Mouse (Mus musculus) lung, postnatal 14 days (tissue): ENCODE measurements around the gene Helz.

Experiments
- DNase-seq: peaks from one replicate; pipeline ENCODE4 v3.0.0; 2021

The Helz gene

DNA sequence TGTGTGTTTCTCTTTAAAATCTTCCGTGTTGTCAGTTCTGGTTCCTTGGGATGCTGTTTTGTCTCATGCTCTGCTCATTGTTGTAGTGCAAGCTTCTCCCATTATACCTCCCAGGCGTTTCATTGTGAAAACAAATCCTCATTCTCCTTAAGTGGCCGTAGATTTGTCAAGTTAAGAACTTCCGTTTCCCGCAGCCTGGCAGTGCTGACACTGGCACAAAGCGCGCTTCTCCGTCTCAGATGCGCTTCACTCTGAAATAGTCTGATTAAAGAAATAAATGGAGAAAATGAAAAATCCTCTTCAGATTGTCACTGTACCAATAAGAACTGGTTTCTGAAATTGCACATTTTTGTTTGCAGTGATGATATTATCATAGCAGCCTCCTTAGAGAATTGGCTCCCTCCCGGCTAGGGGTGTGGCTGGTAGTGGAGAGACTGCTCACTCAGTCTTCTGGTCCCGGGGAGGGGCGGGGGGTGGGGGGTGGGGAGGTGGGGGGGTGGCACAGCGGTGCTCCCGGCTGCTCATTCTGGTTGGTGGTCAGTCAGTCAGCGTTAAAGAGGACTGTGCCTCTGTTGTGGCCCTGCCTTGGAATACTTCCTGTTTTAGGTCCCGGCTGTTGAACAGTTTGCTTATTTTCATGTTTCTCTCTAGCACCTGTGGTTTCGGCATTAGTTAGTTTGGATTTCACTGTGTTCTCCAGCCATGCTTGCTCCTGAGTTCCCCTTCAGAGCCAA is 128.6 kb downstream of the Helz start:
- DNase-seq, result no peak

DNA sequence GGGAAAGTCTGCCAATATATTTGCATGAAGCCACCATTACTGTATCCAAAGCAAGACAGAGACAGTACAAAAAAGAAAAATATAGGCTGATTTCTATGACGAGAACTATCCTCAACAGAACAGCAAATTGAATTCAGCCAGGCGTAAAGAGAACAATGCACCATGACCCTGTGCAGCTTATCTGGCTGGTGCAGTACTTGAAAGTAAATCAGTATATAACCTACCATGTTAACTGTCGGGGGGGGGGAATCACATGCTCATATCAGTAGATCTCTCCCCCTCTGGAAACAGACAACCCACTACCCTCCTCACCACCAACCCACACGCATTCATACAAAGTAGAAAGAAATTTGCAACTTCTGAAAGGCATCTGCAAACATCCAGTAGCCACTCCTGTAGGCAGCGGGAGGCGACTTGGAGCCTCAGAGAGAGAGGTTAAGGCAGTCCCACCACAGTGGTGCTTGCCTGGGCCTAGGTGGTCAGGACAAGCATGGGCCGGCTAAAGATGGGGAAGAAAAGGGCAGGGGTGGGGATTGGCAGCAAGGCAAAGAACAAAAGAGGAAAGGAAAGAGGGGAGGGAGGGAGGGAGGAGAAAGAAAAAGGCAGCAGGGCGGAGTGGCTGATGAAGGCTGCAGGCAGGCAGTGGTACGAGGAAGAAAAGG is 135.1 kb downstream of the Helz start:
- DNase-seq, result no peak

DNA sequence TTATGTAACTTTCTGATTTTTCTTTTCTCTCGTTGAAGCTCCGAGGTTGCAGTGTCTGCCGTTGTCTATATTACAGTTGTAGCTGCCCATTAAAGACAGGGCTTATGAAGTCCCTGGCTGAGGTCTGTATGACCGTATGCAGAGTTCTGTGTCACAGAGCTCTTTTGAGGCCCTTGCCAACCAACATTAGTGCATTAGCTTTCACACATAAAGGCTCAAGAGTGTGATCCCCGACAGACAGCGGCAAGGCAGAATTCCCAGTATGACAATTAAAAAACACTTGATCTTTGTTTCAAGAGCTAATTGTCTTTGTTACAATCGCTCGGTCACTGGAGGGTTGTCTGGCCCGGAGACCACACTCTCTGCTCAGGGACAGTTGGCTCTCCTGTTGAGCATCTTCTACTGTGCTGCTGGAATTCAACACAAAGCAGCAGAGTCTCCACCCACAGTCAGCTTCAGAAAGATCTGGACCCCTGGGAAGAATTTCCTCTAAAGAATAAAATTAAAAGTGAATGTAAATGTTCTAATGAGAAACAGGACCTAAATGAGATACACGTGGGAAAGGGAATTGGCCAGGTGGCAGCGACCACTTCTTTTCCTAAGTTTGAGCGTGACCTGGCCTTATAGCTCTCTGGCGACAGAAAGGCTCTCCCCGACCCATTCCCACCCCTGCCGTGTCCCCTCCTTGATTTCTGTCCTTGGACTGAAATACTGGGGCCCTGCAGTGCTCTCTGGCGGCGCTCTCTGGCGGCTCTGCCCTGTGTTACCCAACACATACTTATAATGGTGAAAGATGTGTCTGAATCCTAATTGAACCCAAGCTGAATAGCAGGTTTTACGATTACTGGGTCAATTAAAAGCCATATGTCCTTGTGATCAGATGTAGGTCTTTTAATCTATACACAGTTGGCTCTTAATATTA is 136.1 kb downstream of the Helz start:
- DNase-seq, result no peak

DNA sequence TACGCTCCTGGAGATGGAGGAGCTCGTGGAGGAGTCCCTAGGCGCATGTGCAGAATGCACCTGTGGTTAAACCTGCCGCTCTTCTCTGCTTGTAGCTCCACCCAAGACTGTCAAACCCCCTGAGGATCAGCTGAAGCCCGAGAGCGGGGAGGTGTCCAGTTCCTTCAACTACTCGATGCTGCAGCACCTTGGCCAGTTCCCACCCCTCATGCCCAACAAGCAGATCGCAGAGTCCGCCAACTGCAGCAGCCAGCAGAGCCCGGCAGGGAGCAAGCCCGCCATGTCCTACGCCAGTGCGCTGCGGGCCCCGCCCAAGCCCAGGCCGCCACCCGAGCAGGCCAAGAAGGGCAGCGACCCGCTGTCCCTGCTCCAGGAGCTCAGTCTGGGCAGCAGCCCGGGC is 138.6 kb downstream of the Helz start:
- DNase-seq, result no peak

DNA sequence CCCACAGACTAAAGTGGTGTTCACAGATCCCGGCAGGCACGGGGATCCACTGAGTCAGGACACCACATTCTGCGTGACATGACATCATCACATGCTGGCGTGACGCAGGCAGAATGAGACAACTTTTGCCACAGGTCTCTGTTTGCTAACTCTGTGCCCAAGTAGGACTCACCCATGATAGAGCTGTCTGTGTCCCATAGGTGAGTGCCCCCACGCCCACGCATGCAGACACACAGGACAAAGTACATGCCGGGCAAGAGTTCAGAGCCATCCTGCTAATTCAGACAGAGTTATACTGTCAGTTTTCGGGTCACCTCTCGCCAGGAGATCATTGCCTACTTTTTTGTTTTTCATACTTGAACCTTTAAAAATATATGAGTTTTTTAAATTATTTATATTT is 140.8 kb downstream of the Helz start:
- DNase-seq, result no peak

DNA sequence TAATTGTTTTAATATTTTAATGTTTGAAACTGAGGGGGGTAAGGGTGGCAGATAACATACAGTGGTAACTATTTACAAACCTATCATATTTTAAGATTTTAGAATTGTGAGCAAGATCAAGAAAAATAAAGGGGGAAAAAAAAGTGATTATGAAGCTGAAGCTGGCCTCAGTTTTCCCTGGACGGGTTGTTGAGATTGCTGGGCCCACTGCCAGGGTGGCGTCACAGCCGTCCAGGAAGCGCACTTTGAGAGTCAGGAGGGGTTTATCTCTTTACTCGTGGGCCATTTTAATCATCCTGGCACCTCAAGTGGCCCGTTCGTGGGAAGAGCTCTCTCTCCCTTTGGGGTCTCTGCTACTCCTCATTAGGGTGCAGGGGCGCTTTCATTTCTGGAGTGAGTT is 143.8 kb downstream of the Helz start:
- no peak for DNase-seq

DNA sequence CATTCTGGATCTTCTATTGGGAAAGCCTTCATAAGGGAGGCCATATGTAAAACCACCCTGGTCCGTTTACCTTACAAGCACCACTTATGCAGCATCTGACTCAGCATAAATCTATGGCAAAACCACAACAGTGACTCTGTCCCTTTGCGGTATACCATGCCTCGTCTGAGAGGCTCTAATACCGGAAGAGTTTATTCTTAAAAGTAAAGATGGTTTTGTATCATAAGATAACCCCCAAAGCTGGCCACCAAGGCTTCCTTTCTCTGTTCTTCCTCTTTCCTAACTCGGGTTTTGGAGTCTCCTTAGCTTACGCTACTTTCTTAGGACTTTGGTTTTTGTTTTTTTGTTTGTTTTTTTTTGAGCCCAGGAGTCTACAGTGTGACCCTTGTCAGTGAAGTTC is 145.6 kb downstream of the Helz start:
- no peak for DNase-seq

DNA sequence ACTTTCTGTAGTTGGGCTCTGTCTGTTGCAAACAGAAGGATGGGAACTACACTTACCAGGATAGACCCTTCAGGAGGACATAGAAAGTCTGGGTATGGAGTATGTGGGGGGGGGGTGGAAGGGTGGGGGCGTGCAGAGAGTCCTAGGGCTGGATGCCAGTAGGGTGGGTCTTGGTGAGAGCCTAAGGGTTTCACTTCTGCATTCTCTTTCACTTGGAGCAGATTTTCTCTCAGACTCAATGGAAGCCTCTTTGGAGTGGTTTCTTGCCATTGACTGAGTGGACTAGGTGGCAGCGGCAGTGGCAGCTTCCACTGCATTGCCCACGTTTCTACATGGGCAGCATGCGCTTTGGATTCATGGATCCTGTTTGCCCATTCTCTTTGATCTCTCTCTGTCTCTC is 152.2 kb downstream of the Helz start:
- no peak for DNase-seq

DNA sequence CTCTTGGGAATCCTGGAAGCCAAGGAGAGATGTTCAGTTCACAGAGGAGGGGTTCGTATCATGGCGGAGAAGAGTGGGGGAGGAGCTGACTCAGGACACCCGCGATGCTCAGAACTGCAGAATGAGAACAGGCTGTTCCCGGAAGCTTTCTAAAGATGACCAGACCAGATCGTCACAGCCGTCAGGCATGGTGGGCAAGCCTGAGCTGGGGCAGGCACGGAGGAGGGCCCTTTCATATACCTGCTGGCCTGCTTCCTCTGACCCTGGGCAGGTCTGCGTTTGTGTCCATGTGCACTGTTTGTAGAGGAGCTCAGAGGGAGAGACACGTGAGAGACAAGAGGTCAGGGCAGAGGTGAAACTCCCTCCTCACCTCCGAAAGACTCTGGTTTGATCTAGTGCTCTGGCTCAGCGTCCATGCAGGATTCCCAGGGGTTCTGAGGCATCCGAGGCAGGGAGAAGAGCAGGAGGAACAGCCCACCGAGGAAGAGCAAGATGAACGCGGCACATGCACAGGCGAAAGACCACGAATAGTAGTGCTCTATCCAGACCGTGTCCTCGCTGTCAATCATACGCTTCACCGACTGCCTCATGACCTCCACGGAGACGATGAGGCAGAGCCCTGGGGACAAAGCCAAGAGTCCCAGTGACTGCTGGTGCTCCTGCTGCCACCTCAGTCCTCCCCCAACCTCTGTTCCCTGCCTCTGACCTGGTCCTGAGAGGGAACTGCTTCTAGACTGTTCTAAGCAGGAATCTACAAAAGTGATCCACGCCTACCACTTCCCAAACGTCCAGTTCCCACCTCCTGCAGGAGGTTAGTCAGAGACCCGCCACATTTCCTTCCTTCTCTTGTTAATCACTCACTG is 155.8 kb downstream of the Helz start:
- no peak for DNase-seq

DNA sequence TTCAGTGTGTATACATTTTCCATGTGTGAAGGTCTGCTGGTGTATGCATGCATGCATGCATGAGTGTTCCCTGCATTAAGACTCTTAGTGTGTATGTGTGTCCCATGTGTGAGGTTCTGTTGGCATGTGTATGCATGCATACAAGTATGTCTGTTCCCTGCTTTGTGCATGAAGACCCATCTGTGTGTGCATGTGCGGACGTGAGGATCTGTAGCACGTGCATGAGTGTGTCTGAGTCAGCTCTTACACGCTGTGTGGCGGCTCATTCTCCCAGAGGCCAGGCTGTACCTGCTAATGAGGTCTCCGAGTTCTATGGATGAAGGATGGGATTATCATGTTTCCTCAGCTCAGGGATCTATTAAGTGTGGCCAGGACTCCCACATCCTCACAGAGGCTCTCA is 157.3 kb downstream of the Helz start:
- no peak for DNase-seq

DNA sequence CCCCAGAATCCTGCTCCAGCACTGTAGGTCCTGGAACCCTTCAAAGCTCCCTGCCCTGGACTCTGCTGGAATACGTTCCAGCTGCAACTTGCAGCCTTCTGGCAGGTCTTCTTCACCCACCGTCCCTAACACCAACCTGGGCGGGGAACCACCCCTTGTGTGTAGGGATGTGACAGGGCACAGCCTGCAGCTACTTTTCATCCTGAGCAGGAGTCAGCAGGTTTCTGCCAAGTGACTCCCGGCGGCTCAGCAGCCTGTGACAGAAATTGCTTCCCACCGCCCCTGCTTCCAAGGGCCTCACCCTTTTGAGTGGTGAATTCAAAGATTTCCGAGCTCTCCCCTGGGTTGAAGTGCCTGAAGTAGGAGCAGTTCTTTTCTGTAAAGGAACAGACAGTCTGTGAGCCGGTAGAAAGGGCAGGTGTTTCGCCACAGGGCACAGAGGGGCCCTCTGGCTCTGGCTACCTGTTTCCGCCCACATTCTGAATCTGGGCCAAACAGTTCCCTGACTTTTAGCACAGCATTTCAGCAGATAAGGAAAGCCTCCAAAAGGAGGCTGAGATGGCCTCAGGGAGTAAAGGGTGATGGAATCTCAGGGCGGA is 157.8 kb downstream of the Helz start:
- DNase-seq, result peak; percentile 49

DNA sequence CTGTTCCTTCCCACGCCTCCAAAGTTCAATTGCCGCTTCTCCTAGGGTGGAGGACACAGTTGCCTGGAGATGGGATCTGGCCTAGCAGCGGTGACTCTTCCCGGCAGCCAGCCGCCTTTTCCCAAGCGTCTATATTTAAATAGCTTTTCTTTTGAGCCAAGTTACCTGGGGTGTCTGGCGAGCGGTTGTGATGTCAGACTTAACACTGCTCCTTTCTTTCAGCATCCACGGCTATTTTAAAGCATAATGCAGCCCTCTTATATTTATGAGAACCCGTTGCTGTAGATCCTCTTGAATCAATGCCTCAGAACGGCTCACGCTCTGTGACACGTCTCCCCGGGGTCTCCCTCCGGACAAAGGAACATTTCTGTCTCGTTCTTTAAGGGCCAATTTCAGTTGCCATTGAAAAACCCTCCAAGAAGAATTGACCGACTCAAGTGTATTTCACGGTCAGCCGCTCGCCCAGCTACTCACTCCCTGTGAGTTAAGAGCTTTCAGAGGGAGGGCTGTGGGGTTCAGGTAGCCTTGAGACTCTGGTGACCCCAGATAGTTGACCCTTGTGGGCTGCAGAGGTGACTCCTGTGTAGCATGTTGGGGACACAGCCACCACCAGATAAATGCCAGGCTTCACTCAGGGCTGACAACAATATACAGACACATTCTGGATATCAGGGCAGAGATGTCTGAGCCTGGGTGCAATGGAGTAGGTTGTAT is 160.3 kb downstream of the Helz start:
- no peak for DNase-seq

DNA sequence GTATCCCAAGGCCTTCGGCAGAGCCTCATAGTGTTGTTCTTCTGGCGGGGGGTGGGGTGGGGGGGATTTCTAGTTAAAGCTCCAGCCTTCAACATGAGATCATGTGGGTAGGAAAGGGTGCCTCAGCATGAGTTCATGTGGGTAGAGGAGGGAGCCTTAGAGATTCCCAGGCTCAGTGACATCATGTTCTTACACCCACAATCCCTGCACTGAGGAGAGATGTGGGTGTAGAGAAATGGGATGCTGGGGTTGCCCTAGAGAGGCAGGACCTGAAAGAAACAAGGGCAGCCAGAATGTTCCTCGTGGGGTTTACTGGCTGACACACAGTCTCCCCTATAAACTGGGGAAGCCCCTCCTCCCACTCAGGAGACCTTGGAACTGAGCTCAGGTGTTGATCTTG is 162.6 kb downstream of the Helz start:
- no peak for DNase-seq

DNA sequence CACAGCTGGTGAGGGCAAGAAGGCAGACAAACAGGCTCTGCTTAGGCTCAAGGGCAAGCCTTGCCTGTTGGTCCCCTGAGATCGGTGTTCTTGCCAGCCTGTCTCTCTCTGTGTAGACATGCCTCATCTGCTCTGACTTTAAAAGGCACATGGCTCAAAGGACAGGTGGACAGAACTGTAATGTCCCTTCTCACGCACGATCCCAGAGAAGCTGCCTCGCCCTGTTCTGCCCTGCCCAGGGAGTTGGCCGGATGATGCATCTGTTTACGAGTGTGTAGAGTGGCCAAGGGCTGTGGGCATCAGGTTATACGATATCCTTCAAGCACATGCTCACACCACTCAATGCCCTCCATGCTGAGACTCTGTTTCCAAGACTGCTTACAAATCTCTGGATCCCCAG is 166.6 kb downstream of the Helz start:
- DNase-seq, result no peak

DNA sequence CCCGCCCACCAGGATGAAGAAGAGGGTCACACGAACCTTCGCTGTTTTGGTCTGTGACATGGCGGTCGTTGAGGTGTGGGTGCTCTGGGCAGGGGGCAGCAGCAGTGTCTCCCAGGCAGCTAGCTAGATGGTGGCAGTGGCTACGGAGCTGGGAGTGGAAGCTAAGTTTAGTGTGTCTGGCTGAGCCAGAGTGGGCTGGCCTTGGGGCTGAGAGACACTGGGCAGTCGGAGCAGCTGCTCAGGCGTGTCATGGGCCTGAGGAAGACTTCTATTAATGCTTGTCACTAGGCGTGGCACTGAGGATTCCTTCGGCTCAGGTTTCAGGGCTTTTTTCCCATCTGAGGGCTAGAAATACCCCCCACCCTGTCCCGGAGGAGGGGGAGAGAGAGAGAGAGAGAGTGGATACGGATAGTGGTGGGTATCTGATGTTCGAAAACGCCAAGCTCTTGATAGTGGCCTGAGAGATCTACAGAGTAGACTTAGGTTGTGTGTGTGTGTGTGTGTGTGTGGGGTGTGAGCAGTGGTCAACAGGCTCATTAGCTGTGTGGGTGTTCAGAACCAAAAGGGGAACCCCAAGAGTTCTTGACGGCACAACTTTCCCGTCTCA is 168.7 kb downstream of the Helz start, which contains the start of gene Cacng1:
TSS of gene Cacng1 (minus strand) at position 191 of the 607 bp plus-strand sequence.
- no peak for DNase-seq

DNA sequence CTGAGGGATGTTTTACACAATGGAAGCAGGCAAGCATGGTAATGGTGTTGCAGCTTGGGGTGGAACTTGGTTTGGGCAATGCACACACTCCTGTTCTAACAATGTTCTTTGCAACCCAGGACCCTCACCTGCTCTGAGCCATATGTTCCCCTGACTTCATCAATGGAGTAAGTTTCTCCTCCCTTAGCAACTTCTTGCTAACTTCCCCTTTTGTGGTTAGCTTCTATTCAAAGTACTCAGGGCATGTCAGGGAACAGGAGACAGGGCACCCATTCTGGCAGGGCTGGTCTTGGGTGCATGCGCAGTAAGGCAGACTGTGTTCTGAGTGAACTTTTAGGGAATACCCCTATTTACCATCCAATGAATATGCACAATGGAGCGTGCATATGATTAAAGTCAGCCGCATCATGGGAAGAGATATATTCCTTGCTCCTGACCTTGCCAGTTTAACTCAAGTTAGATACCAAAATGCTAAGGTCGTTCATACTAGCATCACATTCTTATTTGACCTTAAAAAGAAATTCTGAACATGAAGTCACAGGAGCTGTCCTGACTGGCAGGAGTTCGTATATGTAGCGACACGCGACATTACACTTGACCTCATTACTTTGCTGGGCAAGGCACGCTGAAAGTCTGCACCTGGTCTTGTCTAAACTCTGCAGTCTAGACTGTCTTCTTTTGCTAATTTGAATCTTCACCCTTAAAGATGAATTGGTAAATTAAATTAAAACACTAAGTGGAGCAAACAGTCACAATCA is 172.7 kb downstream of the Helz start:
- DNase-seq, result no peak

DNA sequence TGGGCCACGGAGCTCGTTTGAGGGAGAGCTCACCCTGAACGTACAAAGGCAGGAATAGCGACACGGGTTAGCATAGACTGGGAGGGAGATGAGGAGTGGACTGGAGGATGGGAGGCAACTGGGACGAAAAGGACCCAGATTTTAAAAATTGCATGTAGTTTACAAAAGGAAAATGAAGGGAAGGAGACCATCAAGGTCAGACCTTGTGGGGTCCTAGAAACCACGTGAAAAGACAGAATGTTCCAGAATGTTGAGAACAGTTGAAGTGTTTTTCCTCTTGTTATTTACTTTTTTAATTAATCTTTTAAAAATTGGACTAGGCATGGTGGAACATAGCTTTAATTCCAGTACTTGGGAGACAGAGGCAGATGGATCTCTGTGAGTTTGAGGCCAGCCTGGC is 173.3 kb downstream of the Helz start:
- no peak for DNase-seq

DNA sequence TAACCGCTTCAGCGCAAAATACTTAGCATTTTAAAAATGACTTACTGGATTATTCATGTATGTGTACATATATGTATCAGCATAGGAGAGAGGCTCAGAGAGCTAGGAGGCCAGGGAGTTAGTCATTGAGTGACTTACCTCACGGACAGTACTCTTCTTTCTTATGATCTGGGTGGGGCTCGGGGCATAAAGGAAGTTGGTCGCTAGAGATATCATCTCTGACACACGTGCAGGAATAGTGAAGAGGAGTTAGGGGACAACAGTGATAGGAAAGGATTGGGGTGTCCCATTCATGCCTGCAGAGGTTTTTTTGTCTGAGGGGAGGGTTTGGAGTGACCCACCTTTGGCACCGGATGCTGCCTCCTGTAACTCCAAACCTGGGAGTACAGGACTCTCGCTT is 176.9 kb downstream of the Helz start:
- no peak for DNase-seq

DNA sequence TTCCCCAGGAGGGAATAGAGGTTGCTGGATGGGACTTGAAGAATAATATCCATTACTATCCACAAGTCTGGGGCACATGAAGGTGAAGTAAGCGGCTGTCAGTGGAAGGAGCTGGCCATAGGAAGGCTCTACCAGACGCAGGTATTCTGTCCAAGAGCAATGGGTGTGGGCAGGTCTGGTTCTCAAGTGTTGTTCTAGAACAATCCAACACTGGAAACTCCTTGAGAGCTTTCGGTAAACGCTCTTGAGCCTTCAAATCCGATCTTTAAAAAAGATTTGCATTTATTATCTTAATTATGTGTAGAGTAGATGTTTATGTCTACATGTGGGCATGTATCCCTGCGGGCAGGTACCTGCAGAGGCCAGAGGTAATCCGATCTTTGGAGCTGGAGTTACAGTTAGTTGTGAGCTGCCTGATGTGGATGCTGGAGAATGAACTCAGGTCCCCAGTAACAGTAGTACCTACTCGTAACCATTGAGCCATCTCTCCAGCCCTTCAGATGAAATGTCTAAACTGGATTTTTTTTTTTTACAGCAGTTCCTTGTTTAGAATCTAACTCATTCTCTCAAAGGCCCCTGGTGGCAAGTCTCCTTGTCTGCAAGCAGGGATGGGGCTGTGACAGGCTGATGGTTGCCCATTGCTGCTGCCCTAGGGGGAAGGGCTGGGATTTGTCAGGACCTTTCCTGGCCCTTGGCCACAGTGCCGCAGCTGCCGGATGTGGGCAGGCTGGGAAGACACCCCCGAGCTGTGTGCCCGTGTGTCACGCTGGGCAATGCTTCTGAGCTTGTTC is 180.5 kb downstream of the Helz start:
- DNase-seq, result peak; percentile 13

DNA sequence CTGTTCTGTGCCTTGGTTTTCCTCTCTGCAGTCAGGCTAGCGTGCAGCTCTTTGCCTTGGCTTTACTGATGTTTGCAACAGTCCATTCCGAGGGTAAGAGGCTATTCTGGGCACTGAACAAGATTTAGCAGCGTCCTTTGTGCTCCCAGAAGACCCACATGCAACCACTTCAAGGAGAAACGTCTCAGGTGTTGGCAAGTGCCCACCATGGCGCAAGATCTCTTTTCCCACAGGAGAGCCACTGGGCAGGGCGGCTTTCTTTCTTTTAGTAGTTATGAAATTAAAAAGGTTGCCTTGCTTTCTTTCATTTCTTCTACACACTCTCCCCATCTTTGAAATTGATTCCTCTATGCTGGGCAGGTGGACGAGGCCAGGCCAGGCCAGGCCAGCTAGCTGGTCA is 181.4 kb downstream of the Helz start:
- DNase-seq, result no peak
